Mouse (Mus musculus) 3134 (cell line): Measurements from ENCODE around the gene Cntnap1.

ENCODE experiments used
- DNase-seq: peaks from one replicate; pipeline ENCODE4 v3.0.0-alpha.2; 2011; ENCODE audit warnings: low spot score; ENCODE audit not compliant: insufficient read length; ENCODE audit errors: extremely low read depth

The Cntnap1 gene

GRCm38 (mm10) chr11:101211970-101212369 is 41.6 kb downstream of the Cntnap1 start:
- DNase-seq = no peak

GRCm38 (mm10) chr11:101216936-101217335 is 46.6 kb downstream of the Cntnap1 start:
- no peak for DNase-seq

GRCm38 (mm10) chr11:101218436-101219055 is 48.2 kb downstream of the Cntnap1 start:
- no peak for DNase-seq

- DNase-seq = no peak
Observed at GRCm38 (mm10) chr11:101220853-101221252, 50.5 kb downstream of the Cntnap1 start.

GRCm38 (mm10) chr11:101221306-101221986 is 51.1 kb downstream of the Cntnap1 start:
- DNase-seq = no peak

GRCm38 (mm10) chr11:101224337-101224736 is 54.0 kb downstream of the Cntnap1 start:
- no peak for DNase-seq

GRCm38 (mm10) chr11:101225331-101226064 is 55.2 kb downstream of the Cntnap1 start:
- DNase-seq = no peak

- DNase-seq = peak; percentile 85
Observed at GRCm38 (mm10) chr11:101226065-101226701, 55.9 kb downstream of the Cntnap1 start, which contains the start of gene Ezh1. TSS of gene Ezh1 (minus strand) at chr11:101226463.

GRCm38 (mm10) chr11:101229361-101229900 is 59.1 kb downstream of the Cntnap1 start:
- no peak for DNase-seq

GRCm38 (mm10) chr11:101230061-101230511 is 59.8 kb downstream of the Cntnap1 start:
- no peak for DNase-seq

DNA sequence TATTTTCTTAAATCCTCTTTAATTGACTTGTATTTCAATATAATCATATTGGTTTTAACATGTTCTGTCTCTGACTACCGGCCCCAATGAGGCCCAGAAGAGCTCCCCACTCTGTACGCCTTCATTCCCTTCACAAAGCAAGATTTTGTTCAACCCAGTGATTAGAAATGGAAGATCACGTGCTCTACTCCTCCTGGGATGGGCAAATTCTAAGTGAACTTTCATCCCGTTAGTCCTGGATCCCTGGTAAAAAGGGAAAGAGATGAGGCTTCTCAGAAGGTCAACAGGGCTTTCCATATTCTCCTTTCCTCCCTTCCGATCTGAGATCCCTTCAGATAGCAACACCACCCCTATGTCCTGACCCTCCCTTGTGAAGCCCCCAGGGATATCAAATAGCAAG is 60.2 kb downstream of the Cntnap1 start:
- no peak for DNase-seq

- no peak for DNase-seq
Observed at GRCm38 (mm10) chr11:101230991-101231871, 60.9 kb downstream of the Cntnap1 start.

DNA sequence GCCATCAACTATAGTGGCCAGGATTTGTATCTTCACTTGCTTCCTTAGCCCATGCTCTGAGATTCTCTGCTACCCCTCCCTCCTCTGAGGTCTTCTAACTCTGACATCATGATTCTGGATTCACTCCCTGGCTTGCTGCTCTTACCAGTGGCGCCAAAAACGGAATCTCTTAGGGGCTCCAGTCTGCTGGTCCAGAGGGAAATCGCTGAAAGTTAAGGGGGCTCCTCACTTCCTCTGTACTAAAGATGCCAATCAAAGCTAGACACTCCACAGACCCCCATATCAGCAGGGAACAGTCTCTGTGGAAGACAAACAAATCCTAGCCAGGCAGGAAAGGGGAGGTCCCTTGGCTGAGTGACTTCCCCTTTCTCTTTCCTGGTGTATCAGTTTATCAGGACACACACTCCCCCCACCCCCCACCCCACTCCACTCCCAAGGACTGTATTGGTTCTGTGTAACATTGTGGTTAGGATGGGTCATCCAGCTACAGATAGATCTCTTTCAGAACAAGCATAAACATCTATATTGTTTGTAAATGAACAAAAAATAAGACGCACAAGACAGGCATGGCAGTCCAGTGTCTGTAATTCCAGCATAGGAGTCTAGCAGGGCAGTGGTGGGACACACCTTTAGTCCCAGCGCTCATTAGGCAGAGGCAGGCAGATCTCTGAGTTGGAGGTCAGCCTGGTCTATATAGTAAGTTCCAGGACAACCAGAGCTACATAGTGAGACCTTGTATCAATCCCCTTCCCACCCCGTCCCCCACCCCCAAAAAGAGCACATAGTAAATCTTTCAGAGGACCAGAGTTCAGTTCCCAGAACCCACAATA is 61.9 kb downstream of the Cntnap1 start:
- no peak for DNase-seq

DNA sequence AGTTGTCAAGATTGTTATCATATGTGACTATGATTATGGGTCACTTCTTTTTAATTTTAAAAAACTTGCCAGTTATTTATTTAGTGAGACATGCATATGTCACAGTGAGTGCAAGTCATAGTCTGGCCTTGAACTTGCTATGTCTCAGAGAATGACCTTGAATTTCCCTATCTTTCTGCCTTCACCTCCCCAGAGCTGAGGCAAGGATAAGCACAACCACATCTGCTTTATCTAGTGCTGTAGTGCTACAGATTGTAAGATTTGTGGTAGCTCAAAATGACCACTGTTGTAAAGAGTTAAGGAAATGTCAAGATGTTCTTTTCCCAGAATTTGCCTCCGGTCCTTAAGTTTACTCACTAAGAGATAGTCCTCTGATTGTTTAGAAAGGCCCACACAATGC is 62.9 kb downstream of the Cntnap1 start:
- DNase-seq = no peak

DNA sequence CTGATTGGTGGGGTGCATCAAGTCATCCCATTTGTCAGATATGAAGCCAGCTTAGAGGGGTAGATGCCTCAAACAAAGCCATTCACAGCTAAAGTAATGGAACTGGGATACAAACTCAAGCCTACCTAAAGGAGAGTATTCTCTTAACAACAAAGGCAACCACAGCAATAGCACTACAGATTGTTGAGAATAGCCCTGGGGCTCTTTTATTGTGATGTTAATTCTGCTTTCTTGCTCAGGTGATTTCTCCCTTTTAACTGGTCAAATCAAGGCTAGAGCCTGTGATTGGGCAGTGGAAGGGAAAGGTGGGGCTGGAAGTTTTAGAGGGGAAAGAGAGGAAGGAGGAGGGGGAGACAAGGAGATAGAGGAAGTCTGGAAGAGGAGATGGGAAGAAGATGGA is 63.8 kb downstream of the Cntnap1 start:
- no peak for DNase-seq

- DNase-seq = no peak
Observed at GRCm38 (mm10) chr11:101235429-101235828, 65.1 kb downstream of the Cntnap1 start.

DNA sequence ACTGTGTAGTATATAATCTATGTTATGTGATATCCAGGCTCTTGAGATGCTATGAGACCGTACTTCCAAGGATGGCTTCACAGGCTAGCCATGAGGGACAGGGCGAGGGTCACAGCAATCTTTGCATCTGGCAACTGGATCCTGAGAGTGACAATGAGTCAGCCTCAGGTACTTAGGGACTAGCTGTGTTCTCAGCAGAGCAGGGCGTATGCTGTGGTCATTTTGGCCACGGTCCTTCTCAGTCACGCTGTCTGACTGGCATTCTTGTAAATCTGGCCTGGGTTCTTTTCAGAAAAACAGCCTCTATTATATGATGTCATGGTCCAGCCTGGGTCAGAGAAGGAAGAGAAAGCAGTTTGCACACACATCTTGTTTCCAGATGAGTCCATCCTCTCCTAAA is 66.5 kb downstream of the Cntnap1 start:
- peak; percentile 67 for DNase-seq

DNA sequence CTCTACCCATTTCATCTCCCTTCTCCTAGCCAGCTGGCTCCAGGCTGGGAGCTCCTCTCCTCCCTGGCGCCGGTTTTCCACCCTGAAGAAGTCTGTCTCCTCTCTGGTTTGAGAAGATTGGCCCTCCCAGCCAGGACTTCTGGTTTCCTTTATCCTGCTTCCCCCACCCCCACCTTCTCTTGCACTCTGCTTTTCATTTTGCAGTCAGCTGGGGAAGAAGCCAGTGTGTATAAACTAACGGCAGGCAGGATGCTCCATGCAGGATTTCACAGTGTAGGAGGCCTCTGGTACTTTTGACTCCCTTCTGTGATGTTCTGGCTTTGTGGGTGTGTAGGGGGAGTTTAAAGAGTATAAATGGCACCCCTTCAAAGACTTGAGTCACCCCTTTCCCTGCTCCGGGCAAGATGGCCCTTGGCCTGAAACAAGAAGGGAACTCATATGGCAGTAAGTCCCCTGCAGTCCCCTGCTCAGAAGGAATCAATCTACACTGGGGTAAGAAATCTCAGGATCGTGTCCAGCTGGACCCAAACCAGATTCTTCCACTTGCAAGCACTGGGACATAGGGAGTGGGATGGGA is 67.8 kb downstream of the Cntnap1 start:
- DNase-seq = no peak
